Mouse (Mus musculus): Measurements from ENCODE around the gene Ube2n. TPM values are rescaled to one million over a fixed set of nuclear protein-coding genes. Genes with fewer than 3 reads are reported as not detected.
"Not testable (repeated sequence)": the region's sequence is repeated elsewhere in the genome, so short reads cannot be mapped to it uniquely, and the experiment has no call there.

The Ube2n gene
- polyA plus RNA-seq, 1 experiment from 2014 or later, result 167 TPM

DNA sequence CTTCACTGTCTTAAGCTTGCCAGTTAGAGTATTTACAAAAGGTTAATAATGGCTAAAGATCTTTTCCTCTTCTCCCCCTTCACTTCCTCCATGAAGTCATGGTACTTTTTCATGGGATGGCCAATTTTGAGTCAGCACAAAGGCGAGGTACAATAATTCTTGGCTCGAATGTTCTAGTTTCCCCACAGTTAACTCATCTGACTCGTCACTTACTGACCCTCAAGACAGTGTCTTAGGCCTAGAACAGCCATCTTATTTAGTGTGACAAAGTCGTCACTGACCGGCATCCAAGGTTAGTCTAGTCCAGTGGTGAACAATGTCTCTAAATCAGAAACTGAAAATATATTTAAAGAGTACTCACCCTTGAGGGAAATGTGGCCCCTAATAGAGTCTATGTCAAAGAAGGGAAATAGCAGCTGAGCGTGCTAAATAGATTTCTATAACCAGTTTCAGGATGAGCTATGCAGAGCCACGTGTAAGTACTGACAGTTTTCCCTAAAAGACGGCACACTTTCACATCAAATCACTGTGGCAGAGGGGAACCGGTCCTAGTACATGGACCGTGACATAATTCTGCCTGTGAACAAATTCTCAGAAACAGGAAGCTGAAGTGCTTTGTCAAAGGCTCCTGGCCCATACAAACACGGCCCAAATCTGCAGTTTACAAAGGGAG is 33.3 kb downstream of the Ube2n start:
- Histone ChIP-seq H3K4me2 (replicated peaks; ENCODE audit: low read depth) (no peak overlapping the region), H3K4me1 (replicated peaks; ENCODE audit: control insufficient read depth, insufficient read depth, low read length) (no peaks in the 10 kb centered on the region), H3K4me3 (ENCODE audit: low read depth, low read length) (no peak overlapping the region), H3K27me3 (replicated peaks; ENCODE audit: control insufficient read depth, insufficient read depth, low read length) (no peaks in the 10 kb centered on the region), H3K36me3 (ENCODE audit: control insufficient read depth, insufficient read depth) (peaks cover 60% of the 10 kb centered on the region), H3K9ac (ENCODE audit: low read depth, low read length) (no peak overlapping the region), H3K27ac (ENCODE audit: low read depth, low read length) (no peak overlapping the region), H3K9me3 (ENCODE audit: control insufficient read depth) (no peaks in the 10 kb centered on the region)
- TF ChIP-seq CTCF (IDR thresholded peaks at IDR 0.05; ENCODE audit: low read depth), result no peak
- no peak for ATAC-seq
- WGBS, result 78% methylated on average over 11 of the region's 11 CpGs

GRCm38 (mm10) chr10:95549080-95549479 is 34.1 kb downstream of the Ube2n start:
- H3K27me3 ChIP-seq (replicated peaks; ENCODE audit: control insufficient read depth, insufficient read depth, low read length); H3K9me3 ChIP-seq (ENCODE audit: control insufficient read depth); H3K4me1 ChIP-seq (replicated peaks; ENCODE audit: control insufficient read depth, insufficient read depth, low read length); H3K9ac ChIP-seq (ENCODE audit: low read depth, low read length); H3K27ac ChIP-seq (ENCODE audit: low read depth, low read length); H3K4me3 ChIP-seq (ENCODE audit: low read depth, low read length); ATAC-seq; H3K4me2 ChIP-seq (replicated peaks; ENCODE audit: low read depth): not testable (repeated sequence)
- peaks cover 60% of the 10 kb centered on the region for H3K36me3 ChIP-seq (ENCODE audit: control insufficient read depth, insufficient read depth)
- WGBS, result 60% methylated on average over 5 of the region's 5 CpGs

- 69% methylated on average over 1 of the region's 1 CpGs for WGBS
- TF ChIP-seq CTCF (IDR thresholded peaks at IDR 0.05; ENCODE audit: low read depth), result peak; percentile 68
- Histone ChIP-seq H3K27me3 (replicated peaks; ENCODE audit: control insufficient read depth, insufficient read depth, low read length) (no peaks in the 10 kb centered on the region), H3K9me3 (ENCODE audit: control insufficient read depth) (no peaks in the 10 kb centered on the region), H3K4me2 (replicated peaks; ENCODE audit: low read depth) (no peak overlapping the region), H3K4me3 (ENCODE audit: low read depth, low read length) (no peak overlapping the region), H3K4me1 (replicated peaks; ENCODE audit: control insufficient read depth, insufficient read depth, low read length) (no peaks in the 10 kb centered on the region), H3K27ac (ENCODE audit: low read depth, low read length) (no peak overlapping the region), H3K9ac (ENCODE audit: low read depth, low read length) (no peak overlapping the region), H3K36me3 (ENCODE audit: control insufficient read depth, insufficient read depth) (peaks cover 54% of the 10 kb centered on the region)
- ATAC-seq, result no peak
Observed at GRCm38 (mm10) chr10:95550506-95550905, 35.6 kb downstream of the Ube2n start.

GRCm38 (mm10) chr10:95551752-95552151 is 36.8 kb downstream of the Ube2n start:
- no peaks in the 10 kb centered on the region for H3K9me3 ChIP-seq (ENCODE audit: control insufficient read depth)
- H3K4me3 ChIP-seq (ENCODE audit: low read depth, low read length), result no peak overlapping the region
- H3K4me1 ChIP-seq (replicated peaks; ENCODE audit: control insufficient read depth, insufficient read depth, low read length), result no peaks in the 10 kb centered on the region
- ATAC-seq, result no peak
- no peaks in the 10 kb centered on the region for H3K27me3 ChIP-seq (replicated peaks; ENCODE audit: control insufficient read depth, insufficient read depth, low read length)
- no peak overlapping the region for H3K27ac ChIP-seq (ENCODE audit: low read depth, low read length)
- H3K36me3 ChIP-seq (ENCODE audit: control insufficient read depth, insufficient read depth), result peaks cover 46% of the 10 kb centered on the region
- peak; percentile 71 for TF ChIP-seq CTCF (IDR thresholded peaks at IDR 0.05; ENCODE audit: low read depth)
- H3K4me2 ChIP-seq (replicated peaks; ENCODE audit: low read depth), result no peak overlapping the region
- H3K9ac ChIP-seq (ENCODE audit: low read depth, low read length), result no peak overlapping the region

GRCm38 (mm10) chr10:95552326-95552725 is 37.4 kb downstream of the Ube2n start:
- TF ChIP-seq CTCF (IDR thresholded peaks at IDR 0.05; ENCODE audit: low read depth), result no peak
- no peaks in the 10 kb centered on the region for H3K4me1 ChIP-seq (replicated peaks; ENCODE audit: control insufficient read depth, insufficient read depth, low read length)
- no peaks in the 10 kb centered on the region for H3K27me3 ChIP-seq (replicated peaks; ENCODE audit: control insufficient read depth, insufficient read depth, low read length)
- no peaks in the 10 kb centered on the region for H3K9me3 ChIP-seq (ENCODE audit: control insufficient read depth)
- WGBS, result 57% methylated on average over 3 of the region's 3 CpGs
- H3K36me3 ChIP-seq (ENCODE audit: control insufficient read depth, insufficient read depth), result peaks cover 43% of the 10 kb centered on the region
- H3K9ac ChIP-seq (ENCODE audit: low read depth, low read length), result no peak overlapping the region
- H3K4me2 ChIP-seq (replicated peaks; ENCODE audit: low read depth), result no peak overlapping the region
- no peak overlapping the region for H3K27ac ChIP-seq (ENCODE audit: low read depth, low read length)
- H3K4me3 ChIP-seq (ENCODE audit: low read depth, low read length), result no peak overlapping the region
- ATAC-seq, result no peak

- Histone ChIP-seq H3K27me3 (replicated peaks; ENCODE audit: control insufficient read depth, insufficient read depth, low read length) (no peaks in the 10 kb centered on the region), H3K4me1 (replicated peaks; ENCODE audit: control insufficient read depth, insufficient read depth, low read length) (no peaks in the 10 kb centered on the region), H3K4me3 (ENCODE audit: low read depth, low read length) (no peak overlapping the region), H3K27ac (ENCODE audit: low read depth, low read length) (no peak overlapping the region), H3K36me3 (ENCODE audit: control insufficient read depth, insufficient read depth) (peaks cover 19% of the 10 kb centered on the region), H3K9me3 (ENCODE audit: control insufficient read depth) (no peaks in the 10 kb centered on the region), H3K4me2 (replicated peaks; ENCODE audit: low read depth) (no peak overlapping the region), H3K9ac (ENCODE audit: low read depth, low read length) (no peak overlapping the region)
- TF ChIP-seq CTCF (IDR thresholded peaks at IDR 0.05; ENCODE audit: low read depth), result no peak; the same call in 1 of the 2 replicates
- ATAC-seq, result no peak
- 82% methylated on average over 11 of the region's 11 CpGs for WGBS
Observed at GRCm38 (mm10) chr10:95555866-95556265, 40.9 kb downstream of the Ube2n start.
